Mouse (Mus musculus): Measurements from ENCODE around the gene Creb3l2. TPM values are rescaled to one million over a fixed set of nuclear protein-coding genes. Genes with fewer than 3 reads are reported as not detected.

The Creb3l2 gene
- total RNA-seq, 2 experiments from 2014 or later = 11.9 to 13.2 TPM

DNA sequence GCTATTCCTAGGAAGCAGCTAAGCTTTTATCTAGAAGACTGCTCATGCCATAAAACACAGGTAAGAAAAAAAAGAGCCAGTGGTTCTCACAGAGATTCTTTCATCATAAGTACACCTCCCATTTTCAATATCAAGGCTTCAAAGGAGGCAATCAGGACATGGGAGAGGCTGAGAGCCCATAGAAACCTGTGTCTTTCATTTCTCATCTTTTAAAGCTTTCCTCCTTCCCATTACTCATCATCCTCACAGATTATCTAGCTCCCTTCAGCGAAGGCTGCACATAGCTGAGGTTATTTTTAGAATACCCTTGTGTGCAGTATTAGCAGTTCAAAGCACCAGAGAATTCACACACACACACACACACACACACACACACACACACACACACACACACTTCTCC lies 159.3 kb downstream of the Creb3l2 start:
- DNase-seq (ENCODE audit: low spot score) = no peak

Other genes with a start within 250 kb of the Creb3l2 start
- gene Dgki, start 142.0 kb downstream of the Creb3l2 start, total RNA-seq (2021) = under 1 TPM; 0.11 to 0.40 TPM
- not detected for gene Akr1d1, start 88.0 kb upstream of the Creb3l2 start, total RNA-seq (2021)

Measured in gastrocnemius, adult 18-20 months (tissue).